Mouse (Mus musculus) bone marrow macrophage, adult 2 months (primary cell): ENCODE data around the gene Myo1a.

Experiments
- CTCF ChIP-seq: IDR thresholded peaks from 2 replicates; pipeline ENCODE4 v1.5.1; 2012; ENCODE audit warnings: low read depth, mild to moderate bottlenecking, low read length, moderate library complexity
- POLR2A ChIP-seq: IDR thresholded peaks from 2 replicates; pipeline ENCODE4 v1.6.1; 2012; ENCODE audit warnings: mild to moderate bottlenecking, low read depth, low read length, borderline replicate concordance

GRCm38 (mm10) chr10:127730933-127731310 lies 26.0 kb downstream of the Myo1a start:
- TF ChIP-seq POLR2A (no peak), CTCF (no peak)
